ENCODE assay signal across 9 mouse cellular contexts in the genomic region with DNA sequence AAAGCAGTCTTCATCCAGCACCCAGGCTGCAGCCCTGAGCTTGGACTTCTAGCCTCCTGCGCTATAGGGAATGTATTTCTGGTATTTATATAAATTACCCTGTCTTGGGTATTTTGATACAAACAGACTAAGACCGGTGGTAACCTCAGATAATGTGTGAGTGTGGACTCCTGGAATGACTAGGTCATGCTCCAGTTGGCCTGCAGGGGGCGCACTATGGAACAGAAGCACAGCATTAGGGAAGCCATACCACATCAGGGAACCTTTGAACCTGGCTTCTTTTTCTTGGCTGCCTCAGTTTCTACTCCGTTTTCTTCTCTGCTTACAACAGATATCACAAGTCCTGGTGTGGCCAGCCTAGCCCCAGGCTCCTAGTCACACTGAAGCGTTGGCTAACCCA. TPM values are rescaled to one million over a fixed set of nuclear protein-coding genes. Genes with fewer than 3 reads are reported as not detected.
DNase-seq lines count a peak whose midpoint lies in the region; ATAC-seq and TF ChIP-seq lines count a peak whose summit lies in the region.
"Had no signal": no experiment of that assay in that cellular context is flagged by ENCODE, and none has a peak within 500 bp of the region (broad histone marks: within the 10 kb centered on the region; RNA-seq: fewer than 3 reads in every experiment).

No protein-coding gene starts in this region.

- H3K4me1 ChIP-seq in forebrain, postnatal 0 days (ENCODE audit: insufficient read depth): 0 out of 2 replicates have a peak, but pooled peaks cover 3% of the 10 kb centered on the region
- no peaks in the 10 kb centered on the region for H3K4me1 ChIP-seq in forebrain, embryonic 14.5 days (ENCODE audit: control insufficient read depth, insufficient read depth, low read length)
- no peaks in the 10 kb centered on the region for H3K4me1 ChIP-seq in limb, embryonic 11.5 days (ENCODE audit: control insufficient read depth, insufficient read depth, low read length)
- no peaks in the 10 kb centered on the region for H3K4me1 ChIP-seq in forebrain, embryonic 12.5 days

- H3K27ac ChIP-seq in forebrain, postnatal 0 days (ENCODE audit: low read depth, low read length): no peak overlapping the region
- H3K27ac ChIP-seq in forebrain, embryonic 14.5 days (ENCODE audit: low read depth, low read length): no peak overlapping the region
- H3K27ac ChIP-seq in limb, embryonic 11.5 days (replicated peaks; ENCODE audit: low read depth, low read length): no peak overlapping the region
- no peak overlapping the region for H3K27ac ChIP-seq in forebrain, embryonic 12.5 days

- TF ChIP-seq CTCF in forebrain, postnatal 0 days (IDR thresholded peaks at IDR 0.05; ENCODE audit: low read depth): peak; percentile 30

- no peaks in the 10 kb centered on the region for H3K9me3 ChIP-seq in forebrain, postnatal 0 days (ENCODE audit: low read length)
- no peaks in the 10 kb centered on the region for H3K9me3 ChIP-seq in forebrain, embryonic 14.5 days (replicated peaks; ENCODE audit: control insufficient read depth, low read length)
- H3K9me3 ChIP-seq in limb, embryonic 11.5 days (ENCODE audit: control insufficient read depth, low read length): no peaks in the 10 kb centered on the region
- H3K9me3 ChIP-seq in forebrain, embryonic 12.5 days: no peaks in the 10 kb centered on the region

- no peak overlapping the region for H3K4me2 ChIP-seq in forebrain, postnatal 0 days (ENCODE audit: low read depth)
- H3K4me2 ChIP-seq in forebrain, embryonic 14.5 days (ENCODE audit: low read length): no peak overlapping the region
- no peak overlapping the region for H3K4me2 ChIP-seq in limb, embryonic 11.5 days (ENCODE audit: low read depth, severe bottlenecking)
- no peak overlapping the region for H3K4me2 ChIP-seq in forebrain, embryonic 12.5 days

- no peaks in the 10 kb centered on the region for H3K36me3 ChIP-seq in forebrain, postnatal 0 days (ENCODE audit: insufficient read depth)
- no peaks in the 10 kb centered on the region for H3K36me3 ChIP-seq in forebrain, embryonic 14.5 days (ENCODE audit: control insufficient read depth, insufficient read depth, low read length)
- no peaks in the 10 kb centered on the region for H3K36me3 ChIP-seq in limb, embryonic 11.5 days (ENCODE audit: control insufficient read depth, insufficient read depth, low read length)
- no peaks in the 10 kb centered on the region for H3K36me3 ChIP-seq in forebrain, embryonic 12.5 days (replicated peaks)

- WGBS in forebrain, postnatal 0 days: 69% methylated on average over 5 of the region's 5 CpGs
- 66% methylated on average over 5 of the region's 5 CpGs for WGBS in forebrain, embryonic 14.5 days
- WGBS in limb, embryonic 11.5 days: 67% methylated on average over 5 of the region's 5 CpGs
- WGBS in forebrain, embryonic 12.5 days: 67% methylated on average over 5 of the region's 5 CpGs

- H3K9ac ChIP-seq in forebrain, postnatal 0 days: no peak overlapping the region
- no peak overlapping the region for H3K9ac ChIP-seq in forebrain, embryonic 14.5 days (ENCODE audit: low read length)
- H3K9ac ChIP-seq in limb, embryonic 11.5 days (ENCODE audit: low read length): no peak overlapping the region
- H3K9ac ChIP-seq in forebrain, embryonic 12.5 days: no peak overlapping the region

- no peak for ATAC-seq in forebrain, postnatal 0 days
- no peak for ATAC-seq in forebrain, embryonic 14.5 days
- no peak for ATAC-seq in limb, embryonic 11.5 days (ENCODE audit: insufficient number of reproducible peaks, low FRiP score, low TSS enrichment, low read depth)
- no peak; the same call in 1 of the 2 replicates for ATAC-seq in granulocyte monocyte progenitor cell, adult 5-6 weeks (replicated peaks; ENCODE audit: poor library complexity, severe bottlenecking)
- ATAC-seq in forebrain, embryonic 12.5 days (ENCODE audit: low FRiP score): no peak

- H3K27me3 ChIP-seq in forebrain, postnatal 0 days (ENCODE audit: insufficient read depth, low read length): no peaks in the 10 kb centered on the region
- no peaks in the 10 kb centered on the region for H3K27me3 ChIP-seq in forebrain, embryonic 14.5 days (replicated peaks; ENCODE audit: control insufficient read depth, insufficient read depth, low read length)
- no peaks in the 10 kb centered on the region for H3K27me3 ChIP-seq in limb, embryonic 11.5 days (ENCODE audit: control insufficient read depth, insufficient read depth, low read length)
- 0 out of 2 replicates have a peak, but pooled peaks cover 5% of the 10 kb centered on the region for H3K27me3 ChIP-seq in forebrain, embryonic 12.5 days

- DNase-seq in forebrain, postnatal 0 days: no peak
- no peak for DNase-seq in forebrain, embryonic 14.5 days (ENCODE audit: low spot score)
- DNase-seq in ovary, postnatal 36 days (ENCODE audit: low spot score): peak; percentile 9
- DNase-seq in ovary, postnatal 14 days (ENCODE audit: low spot score): no peak
- DNase-seq in limb, embryonic 11.5 days (ENCODE audit: low spot score): peak; percentile 27
- DNase-seq in thymus, postnatal 14 days: peak; percentile 26

- no peak overlapping the region for H3K4me3 ChIP-seq in forebrain, postnatal 0 days (ENCODE audit: low read depth, low read length)
- H3K4me3 ChIP-seq in forebrain, embryonic 14.5 days (ENCODE audit: low read depth, low read length): no peak overlapping the region
- H3K4me3 ChIP-seq in limb, embryonic 11.5 days (ENCODE audit: low read depth, low read length): no peak overlapping the region
- H3K4me3 ChIP-seq in forebrain, embryonic 12.5 days (replicated peaks): no peak overlapping the region
- H3K4me3 ChIP-seq: erythroblast, embryonic 14.5 days had no signal

RNA-seq across cellular contexts. Expression of gene Foxi2, which starts 33.2 kb away (rescaled TPM):
- not detected in 2 replicates for total RNA-seq in forebrain, postnatal 0 days (2014; rRNA removed)
- polyA plus RNA-seq in forebrain, postnatal 0 days (2015; fragmentation: Nextera tagmentation; extraction: Ambion mirVana): 0.05 and 0.07 TPM in 2 replicates
- not detected in 2 replicates for polyA plus RNA-seq in forebrain, embryonic 14.5 days (2014; fragmentation: Nextera tagmentation; extraction: Ambion mirVana)
- polyA plus RNA-seq in limb, embryonic 11.5 days (2014; fragmentation: Nextera tagmentation; extraction: Ambion mirVana): 0.71 and 1.1 TPM in 2 replicates
- total RNA-seq in granulocyte monocyte progenitor cell, adult 5-6 weeks (2014; fragmentation: Nextera tagmentation): not detected in 2 replicates
- not detected in 2 replicates for total RNA-seq in granulocyte monocyte progenitor cell, adult 5-6 weeks (2017)
- polyA plus RNA-seq in forebrain, embryonic 12.5 days (2016; fragmentation: Nextera tagmentation; extraction: Ambion mirVana): 0.14 TPM in 1 of 2 replicates, not detected in the other
- polyA plus RNA-seq: erythroblast, embryonic 14.5 days had no signal

Comparison
In these comparisons a context has a peak if more than half of its experiments do, and no peak if none do; other contexts are left out.
1. DNase-seq: peak in ovary, postnatal 36 days (single experiment), limb, embryonic 11.5 days (single experiment) and thymus, postnatal 14 days (single experiment); none in forebrain, postnatal 0 days (single experiment), forebrain, embryonic 14.5 days (single experiment) and ovary, postnatal 14 days (single experiment).